Mouse (Mus musculus) heart, postnatal 0 days (tissue): ENCODE measurements at regions not wholly inside any gene's neighbourhood (a gene's known extent, or its start where the extent isn't known, plus 50 kb on each side); places are given as distances from the start of the nearest gene placed in this dataset.

Experiments
- CTCF ChIP-seq: IDR thresholded peaks from 2 replicates; pipeline ENCODE4 v1.5.1; 2016; ENCODE audit warnings: antibody characterized with exemption, control low read depth, low read depth
- EP300 ChIP-seq: IDR thresholded peaks from 2 replicates; pipeline ENCODE4 v1.6.1; 2016; ENCODE audit warnings: antibody characterized with exemption, low read depth

GRCm38 (mm10) chr4:55285641-55286040 is 64.2 kb upstream of the Rad23b start:
- TF ChIP-seq CTCF (no peak), EP300 (no peak)
